Mouse (Mus musculus): Measurements from ENCODE around the gene Rasal2. TPM values are rescaled to one million over a fixed set of nuclear protein-coding genes. Genes with fewer than 3 reads are reported as not detected.

Rasal2 gene
- polyA plus RNA-seq, 2 experiments, result 0.58 to 1.1 TPM

DNA sequence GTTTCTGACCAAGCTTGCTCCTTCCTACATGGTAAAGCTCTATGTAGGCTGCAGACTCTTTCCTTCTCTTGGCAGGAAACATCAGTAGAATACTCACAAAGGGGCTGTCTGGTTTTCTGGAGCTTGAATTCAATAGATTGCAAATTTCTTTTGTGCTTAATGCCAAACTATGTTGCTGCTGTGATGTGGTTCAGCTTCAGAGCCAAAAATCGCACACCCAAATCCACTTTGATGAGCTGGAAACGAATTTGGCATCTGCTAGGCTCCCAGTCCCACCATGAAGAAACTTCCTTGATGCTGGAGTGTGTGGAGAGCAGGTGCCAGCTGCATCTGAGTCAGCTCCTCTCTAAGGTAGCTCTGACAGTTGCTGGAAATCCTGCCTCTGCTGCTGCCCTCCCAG lies 297.9 kb downstream of the Rasal2 start:
- no peak overlapping the region for H3K4me2 ChIP-seq (ENCODE audit: low read depth)
- 41% methylated on average over 2 of the region's 2 CpGs for WGBS (ENCODE audit: insufficient replicate concordance)
- DNase-seq (ENCODE audit: low read depth in 3 of 3, low spot score in 3 of 3) (no peak), ATAC-seq (ENCODE audit: insufficient read depth) (no peak)
- H3K27me3 ChIP-seq (ENCODE audit: control insufficient read depth, insufficient read depth, low read length), result no peaks in the 10 kb centered on the region
- H3K4me1 ChIP-seq (replicated peaks; ENCODE audit: control insufficient read depth in 2 of 2, insufficient read depth in 2 of 2, low read length in 1 of 2), result no peaks in the 10 kb centered on the region
- H3K9ac ChIP-seq (replicated peaks), result no peak overlapping the region
- H3K27ac ChIP-seq, result no peak overlapping the region
- H3K9me3 ChIP-seq (ENCODE audit: control insufficient read depth, low read length), result no peaks in the 10 kb centered on the region
- H3K36me3 ChIP-seq (replicated peaks; ENCODE audit: control insufficient read depth, insufficient read depth, low read depth), result no peaks in the 10 kb centered on the region
- no peak for TF ChIP-seq EP300 (IDR thresholded peaks at IDR 0.05; ENCODE audit: low read depth)
- no peak for TF ChIP-seq CTCF (IDR thresholded peaks at IDR 0.05; ENCODE audit: low read depth)
- H3K4me3 ChIP-seq (ENCODE audit: insufficient read depth in 1 of 2, low read depth in 2 of 2, low read length in 2 of 2), result no peak overlapping the region

DNA sequence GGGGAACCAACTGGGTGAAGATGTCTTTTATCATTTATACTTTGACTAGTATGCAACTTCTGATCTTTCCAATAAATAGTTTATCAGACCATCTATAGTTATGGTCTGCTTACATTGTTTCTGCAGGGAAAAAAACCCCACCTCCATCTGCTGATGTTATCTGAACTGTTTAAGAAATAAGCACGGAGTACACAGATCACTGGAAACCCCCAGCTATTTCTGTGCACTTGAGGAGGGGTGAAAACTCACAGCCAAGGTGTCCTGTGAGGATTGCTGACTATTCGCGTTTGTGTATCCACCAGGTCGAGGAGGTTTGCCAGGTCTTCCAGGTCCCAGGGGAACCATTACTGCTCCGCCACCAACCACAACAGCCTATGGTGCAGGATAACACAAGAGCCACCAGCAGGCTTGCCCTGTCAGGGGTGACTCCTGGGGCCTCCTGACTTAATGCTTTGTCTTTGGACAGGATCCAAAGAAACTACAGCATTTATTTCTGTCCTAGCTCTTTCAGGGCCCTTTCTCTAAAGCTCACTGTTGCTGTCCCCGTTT lies 302.0 kb downstream of the Rasal2 start:
- no peaks in the 10 kb centered on the region for H3K27me3 ChIP-seq (ENCODE audit: control insufficient read depth, insufficient read depth, low read length)
- H3K9ac ChIP-seq (replicated peaks), result no peak overlapping the region
- no peak overlapping the region for H3K4me3 ChIP-seq (ENCODE audit: insufficient read depth in 1 of 2, low read depth in 2 of 2, low read length in 2 of 2)
- no peaks in the 10 kb centered on the region for H3K9me3 ChIP-seq (ENCODE audit: control insufficient read depth, low read length)
- DNase-seq (ENCODE audit: low read depth in 3 of 3, low spot score in 3 of 3), result no peak
- no peak overlapping the region for H3K4me2 ChIP-seq (ENCODE audit: low read depth)
- TF ChIP-seq CTCF (IDR thresholded peaks at IDR 0.05; ENCODE audit: low read depth) (no peak), EP300 (IDR thresholded peaks at IDR 0.05; ENCODE audit: low read depth) (no peak)
- no peaks in the 10 kb centered on the region for H3K36me3 ChIP-seq (replicated peaks; ENCODE audit: control insufficient read depth, insufficient read depth, low read depth)
- H3K4me1 ChIP-seq (replicated peaks; ENCODE audit: control insufficient read depth in 2 of 2, insufficient read depth in 2 of 2, low read length in 1 of 2), result no peaks in the 10 kb centered on the region
- H3K27ac ChIP-seq, result no peak overlapping the region
- 63% methylated on average over 6 of the region's 6 CpGs for WGBS (ENCODE audit: insufficient replicate concordance)
- ATAC-seq (ENCODE audit: insufficient read depth), result no peak

DNA sequence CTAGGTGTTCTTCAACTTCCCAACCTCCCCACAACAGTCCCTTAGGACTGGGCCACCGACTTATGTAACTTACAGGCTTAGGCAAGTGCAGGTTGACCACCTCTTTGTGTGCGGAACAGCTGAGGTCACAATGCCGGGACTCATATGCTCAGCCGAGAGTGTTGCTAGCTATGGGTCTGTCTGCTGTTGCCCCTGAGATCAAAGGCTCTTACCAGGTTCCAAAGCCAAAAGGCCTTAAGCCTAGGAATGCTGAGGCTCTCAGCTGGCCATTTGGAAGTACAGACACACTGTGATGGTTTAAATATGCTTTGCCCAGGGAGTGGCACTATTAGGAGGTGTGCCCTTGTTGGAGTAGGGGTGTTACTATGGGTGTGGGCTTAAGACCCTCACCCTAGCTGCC lies 303.8 kb downstream of the Rasal2 start, which contains the start of gene Tex35:
Tex35 (minus strand) TSS at position 101 of the 400 bp plus-strand sequence.
- ATAC-seq (ENCODE audit: insufficient read depth) (no peak), DNase-seq (ENCODE audit: low read depth in 3 of 3, low spot score in 3 of 3) (no peak)
- no peaks in the 10 kb centered on the region for H3K27me3 ChIP-seq (ENCODE audit: control insufficient read depth, insufficient read depth, low read length)
- H3K4me1 ChIP-seq (replicated peaks; ENCODE audit: control insufficient read depth in 2 of 2, insufficient read depth in 2 of 2, low read length in 1 of 2), result no peaks in the 10 kb centered on the region
- H3K36me3 ChIP-seq (replicated peaks; ENCODE audit: control insufficient read depth, insufficient read depth, low read depth), result no peaks in the 10 kb centered on the region
- no peaks in the 10 kb centered on the region for H3K9me3 ChIP-seq (ENCODE audit: control insufficient read depth, low read length)
- no peak within 1 kb of the TSS for H3K9ac ChIP-seq (replicated peaks)
- H3K4me2 ChIP-seq (ENCODE audit: low read depth), result no peak within 1 kb of the TSS
- no peak within 1 kb of the TSS for H3K4me3 ChIP-seq (ENCODE audit: insufficient read depth in 1 of 2, low read depth in 2 of 2, low read length in 2 of 2)
- TF ChIP-seq EP300 (IDR thresholded peaks at IDR 0.05; ENCODE audit: low read depth) (no peak), CTCF (IDR thresholded peaks at IDR 0.05; ENCODE audit: low read depth) (no peak)
- H3K27ac ChIP-seq, result no peak within 1 kb of the TSS
- WGBS (ENCODE audit: insufficient replicate concordance), result 64% methylated on average over 4 of the region's 4 CpGs

DNA sequence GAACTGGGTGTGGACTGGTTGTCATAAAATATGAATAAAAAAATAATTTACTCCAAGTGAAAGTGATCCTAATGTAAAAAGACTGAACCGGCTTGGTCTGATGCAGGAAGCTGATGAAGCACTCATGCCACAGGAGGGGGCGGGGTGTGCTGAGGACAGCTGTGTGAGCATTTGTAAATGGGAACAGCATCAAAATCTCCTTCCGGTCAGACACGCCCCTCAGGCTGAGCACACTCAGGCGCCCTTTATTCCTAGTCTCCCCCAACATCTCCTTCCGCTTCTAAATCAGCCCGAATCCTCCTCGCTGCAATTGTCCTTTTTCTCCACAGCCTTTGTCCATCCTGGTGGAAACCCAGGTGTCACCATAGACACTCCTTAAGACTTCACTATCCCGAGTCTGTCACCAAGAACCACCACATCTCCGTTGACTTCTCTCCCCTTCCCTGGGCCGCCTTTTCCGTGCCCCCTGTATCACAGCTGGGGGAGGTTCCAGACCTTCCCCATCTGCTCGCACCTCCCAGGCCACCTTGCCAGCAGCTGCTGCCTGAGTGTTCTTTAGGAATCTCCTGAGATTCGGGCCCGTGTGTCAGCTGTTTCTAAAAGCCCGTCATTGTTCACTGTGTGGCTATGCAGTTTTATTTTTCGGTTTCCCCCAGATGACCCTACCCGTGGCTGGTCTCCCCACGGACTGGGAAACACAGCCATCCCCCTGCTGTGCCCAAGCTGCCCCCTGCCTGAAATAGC lies 311.1 kb downstream of the Rasal2 start:
- H3K4me1 ChIP-seq (replicated peaks; ENCODE audit: control insufficient read depth in 2 of 2, insufficient read depth in 2 of 2, low read length in 1 of 2), result no peaks in the 10 kb centered on the region
- H3K9ac ChIP-seq (replicated peaks), result no peak overlapping the region
- H3K27me3 ChIP-seq (ENCODE audit: control insufficient read depth, insufficient read depth, low read length), result no peaks in the 10 kb centered on the region
- H3K27ac ChIP-seq, result no peak overlapping the region
- H3K9me3 ChIP-seq (ENCODE audit: control insufficient read depth, low read length), result no peaks in the 10 kb centered on the region
- 11% methylated on average over 19 of the region's 19 CpGs for WGBS (ENCODE audit: insufficient replicate concordance)
- H3K4me2 ChIP-seq (ENCODE audit: low read depth), result peak overlapping the region; percentile 47
- H3K36me3 ChIP-seq (replicated peaks; ENCODE audit: control insufficient read depth, insufficient read depth, low read depth), result no peaks in the 10 kb centered on the region
- ATAC-seq (ENCODE audit: insufficient read depth) (no peak), DNase-seq (ENCODE audit: low read depth in 3 of 3, low spot score in 3 of 3) (no peak)
- H3K4me3 ChIP-seq (ENCODE audit: insufficient read depth in 1 of 2, low read depth in 2 of 2, low read length in 2 of 2), result peak overlapping the region in 1 of 2 experiments; percentile 46; a peak in 1 of 4 replicates
- TF ChIP-seq CTCF (IDR thresholded peaks at IDR 0.05; ENCODE audit: low read depth), result no peak
- TF ChIP-seq EP300 (IDR thresholded peaks at IDR 0.05; ENCODE audit: low read depth), result no peak

DNA sequence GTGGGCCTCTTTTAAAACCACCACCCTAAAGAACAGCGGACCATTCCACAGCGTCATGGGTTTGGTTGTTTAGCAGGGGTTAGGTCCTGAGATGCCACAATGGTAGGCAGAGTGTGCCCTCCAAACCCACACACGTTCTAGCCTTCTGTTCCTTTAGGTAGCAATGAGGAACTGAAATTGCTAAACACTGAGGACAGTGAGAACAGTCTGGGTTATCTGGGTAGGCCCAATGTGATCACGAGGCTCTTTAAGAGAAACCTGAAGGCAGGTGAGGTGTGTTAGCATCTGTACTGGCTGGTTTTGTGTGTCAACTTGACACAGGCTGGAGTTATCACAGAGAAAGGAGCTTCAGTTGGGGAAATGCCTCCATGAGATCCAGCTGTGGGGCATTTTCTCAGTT lies 316.9 kb downstream of the Rasal2 start:
- Histone ChIP-seq H3K4me3 (ENCODE audit: insufficient read depth in 1 of 2, low read depth in 2 of 2, low read length in 2 of 2) (no peak overlapping the region), H3K27me3 (ENCODE audit: control insufficient read depth, insufficient read depth, low read length) (no peaks in the 10 kb centered on the region), H3K36me3 (replicated peaks; ENCODE audit: control insufficient read depth, insufficient read depth, low read depth) (no peaks in the 10 kb centered on the region), H3K9ac (replicated peaks) (no peak overlapping the region), H3K4me2 (ENCODE audit: low read depth) (no peak overlapping the region), H3K9me3 (ENCODE audit: control insufficient read depth, low read length) (no peaks in the 10 kb centered on the region), H3K4me1 (replicated peaks; ENCODE audit: control insufficient read depth in 2 of 2, insufficient read depth in 2 of 2, low read length in 1 of 2) (no peaks in the 10 kb centered on the region), H3K27ac (no peak overlapping the region)
- ATAC-seq (ENCODE audit: insufficient read depth) (no peak), DNase-seq (ENCODE audit: low read depth in 3 of 3, low spot score in 3 of 3) (no peak)
- 52% methylated on average over 4 of the region's 4 CpGs for WGBS (ENCODE audit: insufficient replicate concordance)
- TF ChIP-seq CTCF (IDR thresholded peaks at IDR 0.05; ENCODE audit: low read depth), result no peak
- TF ChIP-seq EP300 (IDR thresholded peaks at IDR 0.05; ENCODE audit: low read depth), result no peak
